In the genomic region with DNA sequence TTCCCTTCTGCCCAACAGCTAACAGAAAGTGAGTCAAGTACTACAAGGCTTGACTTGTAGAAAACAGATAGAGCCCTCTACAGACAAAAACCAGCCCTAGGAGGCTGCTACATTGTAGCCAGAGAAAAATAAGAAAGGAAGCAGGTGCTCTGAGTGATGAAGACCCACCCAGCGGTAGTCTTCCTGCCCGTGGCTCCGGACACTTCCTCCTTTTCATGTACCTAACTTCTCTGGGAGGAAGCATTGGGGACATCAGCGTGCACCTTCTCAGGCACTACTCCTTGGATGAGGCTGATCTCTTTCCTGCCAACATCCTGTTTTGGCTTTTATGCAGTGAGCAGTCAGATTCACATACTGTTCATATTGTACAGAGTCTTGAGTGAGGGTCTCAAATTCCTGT, we compare ENCODE assay signal across 25 mouse cellular contexts. TPM values are rescaled to one million over a fixed set of nuclear protein-coding genes. Genes with fewer than 3 reads are reported as not detected.
DNase-seq lines count a peak whose midpoint lies in the region; TF ChIP-seq lines count a peak whose summit lies in the region.
"Had no signal": no experiment of that assay in that cellular context is flagged by ENCODE, and none has a peak within 500 bp of the region (broad histone marks: within the 10 kb centered on the region; RNA-seq: fewer than 3 reads in every experiment).

No protein-coding gene starts in this region.

- peak; percentile 92 for DNase-seq in heart, adult 11 months
- no peak for DNase-seq in heart, adult 9 months (ENCODE audit: low spot score in 2 of 2)
- DNase-seq in 416B (ENCODE audit: low read depth) (peak; percentile 30), MEL (ENCODE audit: low read depth, low spot score) (peak; percentile 26)
- DNase-seq in left cerebral cortex, postnatal 4 days = no peak
- DNase-seq in cerebellum, adult 9-10 months = no peak
- no peak for DNase-seq in cerebellum, adult 11 months
- DNase-seq: adrenal gland, adult 8-10 months; adrenal gland, postnatal 14 days; adrenal gland, postnatal 36 days; B cell, adult 2 months; cerebellum, adult 11-12 months; cerebellum, adult 8-10 months; cerebellum, postnatal 10 days; cerebellum, postnatal 25 days; forebrain, postnatal 0 days had no signal

- no peak for TF ChIP-seq RAD21 in MEL (IDR thresholded peaks at IDR 0.05; ENCODE audit: low read depth, low read length)

- H3K79me2 ChIP-seq in MEL (ENCODE audit: control insufficient read depth, insufficient read depth, low read length, poor library complexity) = no peaks in the 10 kb centered on the region

- H3K4me1 ChIP-seq in MEL (ENCODE audit: control insufficient read depth in 1 of 2, insufficient read depth in 2 of 2, low read length in 2 of 2) = no peaks in the 10 kb centered on the region
- peaks cover 20% of the 10 kb centered on the region; the same call in 1 of the 2 replicates for H3K4me1 ChIP-seq in brown adipose tissue, adult 24 weeks (ENCODE audit: control insufficient read depth, insufficient read depth, insufficient read length, low read length)
- H3K4me1 ChIP-seq: embryonic facial prominence, embryonic 10.5 days; embryonic facial prominence, embryonic 12.5 days; forebrain, embryonic 13.5 days; forebrain, embryonic 15.5 days had no signal

- no peaks in the 10 kb centered on the region for H3K36me3 ChIP-seq in MEL (ENCODE audit: control insufficient read depth in 1 of 2, insufficient read depth in 2 of 2, low read length in 2 of 2)
- H3K36me3 ChIP-seq: embryonic facial prominence, embryonic 10.5 days; embryonic facial prominence, embryonic 12.5 days; forebrain, embryonic 15.5 days; G1E had no signal

- TF ChIP-seq POLR2A in MEL (IDR thresholded peaks at IDR 0.05; ENCODE audit: control insufficient read depth in 1 of 2, insufficient read depth in 1 of 2, low read depth in 1 of 2, low read length in 2 of 2, poor library complexity in 1 of 2) = no peak

- TF ChIP-seq EP300 in MEL (IDR thresholded peaks at IDR 0.05; ENCODE audit: low read depth in 1 of 2, low read length in 2 of 2) = no peak

- TF ChIP-seq CTCF in MEL (IDR thresholded peaks at IDR 0.05 in 2 of 3, conservative IDR thresholded peaks at IDR 0.05 in 1 of 3; ENCODE audit: control insufficient read depth in 1 of 3, insufficient read depth in 1 of 3, low read depth in 2 of 3, low read length in 3 of 3, poor library complexity in 1 of 3, severe bottlenecking in 1 of 3) = no peak

- no peak overlapping the region for H3K27ac ChIP-seq in MEL (ENCODE audit: control insufficient read depth, low read depth, low read length)
- H3K27ac ChIP-seq in brown adipose tissue, adult 24 weeks (replicated peaks; ENCODE audit: low read depth, low read length) = peak overlapping the region; percentile 67
- H3K27ac ChIP-seq: embryonic facial prominence, embryonic 10.5 days; embryonic facial prominence, embryonic 12.5 days; forebrain, embryonic 13.5 days; forebrain, embryonic 15.5 days had no signal

- H3K9me3 ChIP-seq in MEL (replicated peaks; ENCODE audit: insufficient read depth, low read length) = no peaks in the 10 kb centered on the region
- H3K9me3 ChIP-seq: embryonic facial prominence, embryonic 10.5 days; embryonic facial prominence, embryonic 12.5 days; forebrain, embryonic 13.5 days; forebrain, embryonic 15.5 days; G1E had no signal

- intact Hi-C loops in left cerebral cortex, postnatal 4 days (cut with DNase I) = no loop called here

- H3K9ac ChIP-seq in MEL (ENCODE audit: control insufficient read depth, low read depth, low read length, poor library complexity, severe bottlenecking) = no peak overlapping the region
- H3K9ac ChIP-seq: embryonic facial prominence, embryonic 12.5 days; forebrain, embryonic 13.5 days; forebrain, embryonic 15.5 days; forebrain, postnatal 0 days had no signal

- no peak overlapping the region for H3K4me3 ChIP-seq in MEL (ENCODE audit: control insufficient read depth in 1 of 2, insufficient read depth in 1 of 2, low read depth in 2 of 2, low read length in 2 of 2)
- H3K4me3 ChIP-seq in brown adipose tissue, adult 24 weeks (ENCODE audit: insufficient read depth, low read depth, low read length) = no peak overlapping the region
- H3K4me3 ChIP-seq: embryonic facial prominence, embryonic 10.5 days; embryonic facial prominence, embryonic 12.5 days; forebrain, embryonic 13.5 days; forebrain, embryonic 15.5 days had no signal

- peaks cover 11 to 14% of the 10 kb centered on the region in 2 experiments for H3K27me3 ChIP-seq in MEL (ENCODE audit: control insufficient read depth in 1 of 2, insufficient read depth in 2 of 2, low read length in 2 of 2)
- H3K27me3 ChIP-seq: CH12.LX; embryonic facial prominence, embryonic 12.5 days; forebrain, embryonic 13.5 days; forebrain, embryonic 15.5 days; Patski had no signal

TF ChIP-seq in MEL, 35 proteins besides CTCF, POLR2A, EP300 and RAD21:
- TF ChIP-seq ETS1 (IDR thresholded peaks at IDR 0.05; ENCODE audit: low read depth, low read length) (no peak), TBP (IDR thresholded peaks at IDR 0.05; ENCODE audit: low read depth, low read length) (peak; percentile 31; the same call in 1 of the 2 replicates)
TF ChIP-seq in MEL: peak in this region for 1.

RNA-seq across cellular contexts. Expression of gene Scimp, which starts 5.7 kb away (rescaled TPM):
- total RNA-seq in MEL (2012; rRNA removed) = not detected in 2 replicates
- not detected for polyA plus RNA-seq in MEL (2012; ENCODE audit: insufficient read depth in 1 of 2, insufficient read length in 2 of 2, low read depth in 1 of 2, low replicate concordance in 2 of 2, missing spikeins in 1 of 2)
- not detected in 2 replicates for polyA plus RNA-seq in brown adipose tissue, adult 24 weeks (2012; ENCODE audit: insufficient read depth, insufficient read length, missing spikeins)
- total RNA-seq in left cerebral cortex, postnatal 4 days (2021) = not detected
- total RNA-seq: forebrain, postnatal 0 days; G1E had no signal
- polyA plus RNA-seq: embryonic facial prominence, embryonic 10.5 days; embryonic facial prominence, embryonic 12.5 days; forebrain, embryonic 11.5 days; forebrain, embryonic 13.5 days; forebrain, embryonic 15.5 days; forebrain, postnatal 0 days; G1E had no signal

RNA-seq across cellular contexts. Expression of gene Rabep1, which starts 37.9 kb away (rescaled TPM):
- total RNA-seq in MEL (2012; rRNA removed) = 34.3 and 35.6 TPM in 2 replicates
- polyA plus RNA-seq in MEL (2012; ENCODE audit: insufficient read depth in 1 of 2, insufficient read length in 2 of 2, low read depth in 1 of 2, low replicate concordance in 2 of 2, missing spikeins in 1 of 2) = 10 to 100 TPM; 24.2 to 72.2 TPM
- 20.5 and 22.8 TPM in 2 replicates for polyA plus RNA-seq in brown adipose tissue, adult 24 weeks (2012; ENCODE audit: insufficient read depth, insufficient read length, missing spikeins)
- total RNA-seq in left cerebral cortex, postnatal 4 days (2021) = 100 to 1,000 TPM; 126 TPM

RNA-seq across cellular contexts. Expression of gene Zfp3, which starts 42.7 kb away (rescaled TPM):
- 1.5 TPM in 2 replicates for total RNA-seq in MEL (2012; rRNA removed)
- polyA plus RNA-seq in MEL (2012; ENCODE audit: insufficient read depth in 1 of 2, insufficient read length in 2 of 2, low read depth in 1 of 2, low replicate concordance in 2 of 2, missing spikeins in 1 of 2) = 1 to 10 TPM in 1 of 2 experiments, not detected in 1; 1.9 TPM
- polyA plus RNA-seq in brown adipose tissue, adult 24 weeks (2012; ENCODE audit: insufficient read depth, insufficient read length, missing spikeins) = 3.5 and 5.5 TPM in 2 replicates
- total RNA-seq in left cerebral cortex, postnatal 4 days (2021) = 10 to 100 TPM; 15.3 to 17.4 TPM

Comparison
In these comparisons a context has a peak if more than half of its experiments do, and no peak if none do; other contexts are left out.
1. DNase-seq: peak in heart, adult 11 months (single experiment), 416B (single experiment) and MEL (single experiment); none in heart, adult 9 months (0 of 2), left cerebral cortex, postnatal 4 days (single experiment), cerebellum, adult 9-10 months (single experiment) and cerebellum, adult 11 months (single experiment).